Mouse (Mus musculus) kidney, postnatal 10 days (tissue): ENCODE results near the gene Ptcd3.
"Not testable (repeated sequence)": the region's sequence is repeated elsewhere in the genome, so short reads cannot be mapped to it uniquely, and the experiment has no call there.

Experiments
- DNase-seq: peaks from one replicate; pipeline ENCODE4 v3.0.0; 2021; ENCODE audit warnings: mixed read lengths

The Ptcd3 gene

GRCm38 (mm10) chr6:71908481-71909381 lies at the start of gene Ptcd3, which contains the start of gene Polr1a:
Ptcd3 (minus strand) TSS chr6:71908750.
Polr1a (plus strand) TSS chr6:71909053.
- peak; percentile 96 for DNase-seq

DNA sequence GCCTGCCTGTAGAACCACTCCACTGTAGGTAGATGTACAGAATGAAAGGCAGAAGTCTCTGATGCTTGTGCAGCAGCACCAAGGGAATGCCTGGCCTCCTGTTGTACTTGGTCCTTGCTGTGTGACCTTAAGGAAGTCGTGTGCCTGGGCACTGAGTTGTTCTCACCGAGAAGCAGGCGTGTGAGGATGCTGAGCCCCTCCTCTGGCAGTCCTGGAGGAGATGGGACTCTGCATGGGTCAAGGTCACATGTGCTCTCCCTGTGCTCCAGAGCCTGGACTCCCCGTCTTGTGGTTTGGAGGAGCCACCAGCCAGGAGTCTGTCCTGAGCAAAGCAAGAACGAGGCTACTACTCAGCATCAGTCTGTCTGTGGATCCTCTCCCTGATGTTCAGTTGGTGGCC lies 42.6 kb upstream of the Ptcd3 start:
- no peak for DNase-seq

- DNase-seq: peak; percentile 83
These were observed 42.0 kb upstream of the Ptcd3 start for GRCm38 (mm10) chr6:71950592-71950991.

DNA sequence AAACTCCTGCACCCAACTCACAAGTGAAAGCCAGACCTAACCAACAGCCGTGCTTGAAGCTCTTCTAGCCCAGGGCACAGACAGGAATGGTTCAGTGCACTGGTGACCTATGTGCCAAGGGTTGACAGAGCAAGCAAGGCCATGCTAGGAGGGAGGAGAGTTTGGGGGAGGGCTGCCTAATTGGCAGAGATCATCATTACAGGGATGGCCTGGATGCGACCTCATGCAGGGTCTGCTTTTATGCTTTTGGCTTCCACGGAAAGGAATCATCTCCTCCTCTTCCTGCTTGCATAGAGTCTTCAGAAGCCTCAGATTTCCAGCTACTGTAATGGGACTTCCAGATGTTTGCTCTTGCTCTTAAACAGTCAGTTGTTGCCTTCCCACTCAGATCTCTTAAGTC lies 41.2 kb upstream of the Ptcd3 start:
- no peak for DNase-seq

DNA sequence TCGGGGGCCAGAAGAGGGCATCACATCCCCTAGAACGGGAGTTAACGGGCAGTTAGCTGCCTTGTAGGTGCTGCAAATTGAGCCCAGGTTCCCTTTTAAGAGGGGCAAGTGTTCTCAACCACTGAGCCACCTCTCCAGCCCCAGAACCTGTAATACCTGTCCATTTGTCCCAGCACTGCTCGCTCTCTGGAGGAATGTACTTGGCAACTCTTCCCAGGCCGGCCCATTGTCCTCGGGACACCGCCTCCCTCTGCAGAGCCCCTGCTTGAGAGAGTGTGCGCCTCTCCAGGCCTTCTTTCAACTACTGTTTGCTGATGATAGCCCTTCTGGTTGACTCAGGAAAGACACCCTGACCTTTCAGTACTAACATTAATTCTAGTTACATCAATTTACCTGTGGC lies 37.6 kb upstream of the Ptcd3 start:
- no peak for DNase-seq

- DNase-seq: no peak
These were observed 36.6 kb upstream of the Ptcd3 start for GRCm38 (mm10) chr6:71945101-71945500.

DNA sequence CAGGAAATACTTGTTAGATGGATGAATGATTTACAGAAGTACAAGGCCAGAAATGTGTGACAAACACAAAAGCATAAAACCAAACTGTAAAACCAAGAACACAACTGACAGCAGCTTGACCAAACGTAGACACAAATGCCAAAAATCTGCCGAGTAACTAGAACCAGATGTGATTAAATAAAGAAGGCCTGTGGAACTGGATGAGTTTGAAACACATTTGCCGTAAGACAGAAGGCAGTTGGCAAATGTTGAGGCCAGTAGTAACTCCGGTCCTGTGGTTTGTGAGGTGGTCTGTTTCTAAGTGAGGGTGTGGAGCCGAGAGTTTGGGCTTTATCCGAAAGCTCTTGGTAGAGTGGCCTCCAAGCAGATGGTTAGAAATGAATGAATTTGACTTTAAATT lies 32.4 kb upstream of the Ptcd3 start:
- DNase-seq: no peak

DNA sequence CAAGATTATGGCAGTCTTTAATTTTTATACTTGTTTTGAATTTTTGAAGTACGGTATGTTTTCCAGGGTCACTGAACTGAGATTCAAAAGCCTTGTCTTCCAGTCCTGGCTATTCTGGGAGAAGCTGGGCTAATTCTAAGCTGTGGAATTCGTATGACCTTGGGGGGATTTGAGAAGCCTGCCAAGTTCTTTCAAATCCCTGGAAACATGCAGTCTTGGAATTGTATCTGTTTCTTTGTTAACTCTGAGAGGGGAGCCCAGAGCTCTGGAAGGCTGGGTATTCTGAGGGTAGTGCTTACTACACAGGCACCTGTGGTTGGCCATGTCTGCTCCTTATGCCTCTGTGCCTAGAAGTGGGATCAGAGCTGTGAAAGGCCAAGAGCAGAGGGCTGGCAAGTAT lies 27.2 kb upstream of the Ptcd3 start:
- peak; percentile 48 for DNase-seq

DNA sequence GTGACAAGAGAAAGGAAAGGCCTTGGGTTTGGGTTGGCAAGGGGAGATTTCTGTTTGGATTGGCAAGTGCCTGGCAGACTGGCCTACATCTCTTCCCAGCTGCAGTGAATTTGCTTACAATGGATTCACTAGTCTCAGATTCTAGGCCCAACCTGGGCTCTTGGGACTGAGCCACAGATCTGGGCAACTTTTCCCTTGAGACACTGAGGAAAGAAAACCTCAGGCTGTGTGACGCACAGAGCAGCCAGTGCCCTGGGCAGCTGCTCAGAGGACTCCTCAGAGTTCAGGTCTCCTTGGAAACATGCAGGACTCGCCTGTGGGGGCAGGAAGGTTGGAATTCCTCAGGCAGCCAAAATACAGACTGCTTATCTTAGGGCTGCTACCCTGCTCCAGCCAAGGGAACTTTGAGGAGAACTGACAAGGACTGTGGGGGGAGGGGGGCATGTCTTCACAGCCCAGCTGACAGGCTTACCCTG lies 25.6 kb upstream of the Ptcd3 start:
- DNase-seq: peak; percentile 56

GRCm38 (mm10) chr6:71932347-71932746 lies 23.8 kb upstream of the Ptcd3 start:
- DNase-seq: no peak

DNA sequence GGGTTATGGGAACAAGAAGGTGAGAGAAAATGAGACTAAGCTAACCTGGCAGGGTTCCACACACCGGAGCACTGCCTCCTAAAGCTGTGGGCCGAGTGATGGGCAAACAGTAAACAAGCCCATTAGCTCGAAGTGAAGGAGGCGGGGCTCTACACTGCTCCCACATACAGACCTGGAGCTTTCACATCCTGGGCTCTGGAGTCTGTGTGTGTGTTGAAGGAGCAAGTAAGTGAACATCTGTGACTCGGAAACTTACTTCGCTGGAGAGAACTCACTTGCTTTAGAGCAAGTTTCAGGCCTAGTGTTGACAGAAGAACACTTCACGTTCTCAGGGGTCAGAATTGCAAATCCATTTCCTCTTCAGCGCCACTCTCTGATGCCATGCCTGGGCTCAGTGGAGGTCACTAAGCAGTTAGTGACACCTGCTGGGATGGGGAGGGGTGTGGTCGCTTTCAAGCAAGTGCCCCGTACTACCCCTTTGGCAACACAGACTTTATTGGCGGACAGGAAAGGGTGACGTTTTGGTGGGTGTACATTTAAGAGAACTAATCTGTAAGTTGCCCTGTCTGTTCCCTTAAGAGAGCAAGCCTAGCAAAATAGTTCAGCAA lies 22.4 kb upstream of the Ptcd3 start:
- DNase-seq: no peak

DNA sequence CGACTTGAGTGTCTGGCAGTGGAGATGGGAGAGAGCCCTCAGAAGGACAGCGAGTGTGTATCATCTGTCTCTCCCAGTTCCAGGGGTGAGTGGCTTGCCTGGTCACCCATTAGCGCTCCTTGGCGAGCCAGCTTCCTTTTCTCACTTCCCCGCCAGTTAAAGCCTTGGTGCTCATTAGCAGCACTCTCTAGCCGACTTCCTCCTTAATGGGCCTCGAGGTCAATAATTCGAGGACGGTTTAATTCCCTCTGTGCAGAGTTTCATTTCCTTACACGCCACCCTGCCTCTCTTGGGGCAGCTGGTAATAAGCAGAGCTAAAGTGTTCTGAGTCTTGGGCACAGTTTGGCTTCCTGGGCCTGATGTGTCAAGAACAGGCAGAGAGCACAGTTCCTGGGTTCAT lies 21.5 kb upstream of the Ptcd3 start:
- no peak for DNase-seq

GRCm38 (mm10) chr6:71927911-71928310 lies 19.4 kb upstream of the Ptcd3 start:
- DNase-seq: peak; percentile 79

DNA sequence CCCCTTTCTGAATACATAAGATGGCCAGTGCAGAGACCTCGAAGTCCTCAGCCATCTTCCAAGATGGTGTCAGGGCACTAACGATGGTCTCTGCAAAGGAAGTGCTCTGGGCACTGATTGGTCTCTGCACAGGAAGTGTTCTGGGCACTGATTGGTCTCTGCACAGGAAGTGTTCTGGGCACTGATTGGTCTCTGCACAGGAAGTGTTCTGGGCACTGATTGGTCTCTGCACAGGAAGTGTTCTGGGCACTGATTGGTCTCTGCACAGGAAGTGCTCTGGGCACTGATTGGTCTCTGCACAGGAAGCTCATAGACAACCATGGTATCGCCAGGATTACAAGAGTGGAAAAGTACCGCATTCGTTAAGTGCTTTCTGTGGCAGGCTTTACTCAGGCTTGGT lies 16.7 kb upstream of the Ptcd3 start:
- not testable (repeated sequence) for DNase-seq

- DNase-seq: no peak
These were observed 12.2 kb upstream of the Ptcd3 start for GRCm38 (mm10) chr6:71920752-71921151.

- DNase-seq: no peak
These were observed 3.3 kb upstream of the Ptcd3 start for GRCm38 (mm10) chr6:71911686-71912450.

DNA sequence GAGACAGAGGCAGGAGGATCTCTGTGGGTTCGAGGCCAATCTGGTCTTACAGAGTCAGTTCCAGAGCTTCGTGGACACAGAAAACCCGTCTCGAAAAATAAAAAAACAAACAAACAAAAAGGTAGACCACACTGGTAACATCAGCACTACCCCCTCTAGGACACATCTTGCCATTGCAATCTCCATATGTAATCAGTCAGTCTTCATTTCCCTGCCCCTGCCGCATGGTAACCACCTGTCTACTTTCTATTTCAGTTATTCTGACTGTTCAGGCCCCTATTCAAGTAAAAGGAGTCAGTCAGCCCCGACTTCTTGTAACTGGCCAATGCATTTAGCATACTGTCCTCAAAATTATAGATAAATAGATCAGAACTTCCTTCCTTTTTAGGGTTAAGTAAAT lies 1.3 kb upstream of the Ptcd3 start:
- no peak for DNase-seq

- DNase-seq: no peak
These were observed 834 bp upstream of the Ptcd3 start for GRCm38 (mm10) chr6:71909384-71909783.

DNA sequence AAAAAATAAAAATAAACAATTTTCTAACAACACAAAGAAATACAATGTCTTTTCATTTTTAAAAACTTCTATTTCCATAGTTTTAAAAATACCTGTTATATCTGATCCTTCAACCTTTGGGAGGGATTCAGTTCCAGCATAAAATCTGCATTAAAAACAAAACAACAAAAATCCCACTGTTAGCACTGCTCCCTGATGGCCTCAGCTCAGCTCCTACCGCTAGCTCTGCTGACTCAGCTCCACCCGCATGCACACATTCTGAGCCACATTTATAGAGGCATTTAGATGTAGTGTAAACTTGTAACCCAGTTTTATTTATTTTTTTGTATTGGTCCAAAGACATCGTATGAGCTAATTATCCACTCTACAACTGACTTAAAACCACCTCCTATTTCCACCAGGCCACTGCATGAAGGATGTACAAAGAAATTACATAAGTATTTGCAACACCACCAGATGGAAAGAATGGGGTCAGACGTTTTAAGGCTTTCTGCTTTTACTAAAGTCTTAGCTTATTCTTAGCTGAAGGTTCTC lies 781 bp downstream of the Ptcd3 start:
- no peak for DNase-seq

GRCm38 (mm10) chr6:71893263-71893662 lies 15.3 kb downstream of the Ptcd3 start:
- no peak for DNase-seq

DNA sequence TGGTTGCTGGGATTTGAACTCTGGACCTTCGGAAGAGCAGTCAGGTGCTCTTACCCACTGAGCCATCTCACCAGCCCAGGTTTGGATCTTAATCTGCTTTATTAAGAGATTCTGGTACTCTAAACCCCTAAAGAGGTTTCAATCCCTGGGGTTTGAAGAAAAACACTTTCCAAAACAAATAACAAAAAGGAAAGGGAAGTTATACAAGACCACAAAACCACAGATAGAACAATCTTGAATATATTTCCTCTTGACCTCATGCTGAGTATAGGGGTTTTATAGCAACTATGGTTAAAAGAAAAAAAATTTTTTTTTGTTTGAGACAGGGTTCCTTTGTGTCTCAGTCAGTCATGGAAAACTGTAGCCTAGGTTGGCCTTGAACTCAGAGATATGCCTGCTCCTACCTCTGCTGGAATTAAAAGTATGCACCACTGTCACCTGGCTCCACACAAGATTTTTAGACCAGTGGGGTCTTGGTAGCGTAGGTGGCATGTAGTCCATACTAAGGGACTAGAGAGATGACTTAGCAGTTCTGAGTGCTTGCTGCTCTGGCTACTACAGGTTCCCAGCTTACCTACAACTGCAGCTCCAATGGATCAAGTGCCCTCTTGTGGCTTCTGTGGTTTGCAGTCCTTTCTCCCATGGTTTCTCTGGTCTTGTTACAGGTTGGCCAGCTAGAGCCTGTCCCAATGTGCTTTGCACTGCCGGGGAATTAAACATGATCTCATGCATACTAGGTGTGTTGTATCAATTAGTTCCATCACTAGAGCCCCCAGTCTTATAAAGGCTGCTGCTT lies 30.4 kb downstream of the Ptcd3 start:
- DNase-seq: no peak

GRCm38 (mm10) chr6:71871396-71871795 lies 37.2 kb downstream of the Ptcd3 start:
- DNase-seq: no peak
